Mouse (Mus musculus) natural killer cell, adult 2 months (primary cell): ENCODE measurements around the gene Ddx39b.

ENCODE experiments used
- DNase-seq, 2 experiments: peaks; one replicate each; pipeline ENCODE4 v3.0.0; 2022; ENCODE audit warnings: low spot score in 2 of 2

The Ddx39b gene

GRCm38 (mm10) chr17:35243086-35243485 is 1.5 kb downstream of the Ddx39b start:
- no peak for DNase-seq

DNA sequence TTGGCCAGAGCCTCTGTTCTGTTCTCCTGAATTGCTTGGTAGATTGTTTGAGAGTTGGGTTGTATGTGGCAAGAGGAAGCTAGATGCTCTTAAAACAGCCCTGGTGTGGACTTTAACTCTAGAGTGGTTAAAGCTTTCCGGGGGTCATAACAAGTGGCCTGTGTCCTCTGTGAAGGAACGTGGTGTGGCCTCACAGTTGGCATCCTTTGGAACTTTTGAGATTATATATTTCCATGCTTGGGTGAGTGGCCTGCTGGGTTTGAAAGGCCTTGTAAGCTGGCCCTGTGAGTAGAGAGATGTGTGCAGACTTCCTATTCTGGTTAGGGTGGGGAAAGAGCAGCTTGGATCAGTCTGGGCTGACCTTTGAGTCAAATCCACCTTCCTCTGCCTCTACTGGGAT is 3.5 kb downstream of the Ddx39b start:
- DNase-seq, result no peak

DNA sequence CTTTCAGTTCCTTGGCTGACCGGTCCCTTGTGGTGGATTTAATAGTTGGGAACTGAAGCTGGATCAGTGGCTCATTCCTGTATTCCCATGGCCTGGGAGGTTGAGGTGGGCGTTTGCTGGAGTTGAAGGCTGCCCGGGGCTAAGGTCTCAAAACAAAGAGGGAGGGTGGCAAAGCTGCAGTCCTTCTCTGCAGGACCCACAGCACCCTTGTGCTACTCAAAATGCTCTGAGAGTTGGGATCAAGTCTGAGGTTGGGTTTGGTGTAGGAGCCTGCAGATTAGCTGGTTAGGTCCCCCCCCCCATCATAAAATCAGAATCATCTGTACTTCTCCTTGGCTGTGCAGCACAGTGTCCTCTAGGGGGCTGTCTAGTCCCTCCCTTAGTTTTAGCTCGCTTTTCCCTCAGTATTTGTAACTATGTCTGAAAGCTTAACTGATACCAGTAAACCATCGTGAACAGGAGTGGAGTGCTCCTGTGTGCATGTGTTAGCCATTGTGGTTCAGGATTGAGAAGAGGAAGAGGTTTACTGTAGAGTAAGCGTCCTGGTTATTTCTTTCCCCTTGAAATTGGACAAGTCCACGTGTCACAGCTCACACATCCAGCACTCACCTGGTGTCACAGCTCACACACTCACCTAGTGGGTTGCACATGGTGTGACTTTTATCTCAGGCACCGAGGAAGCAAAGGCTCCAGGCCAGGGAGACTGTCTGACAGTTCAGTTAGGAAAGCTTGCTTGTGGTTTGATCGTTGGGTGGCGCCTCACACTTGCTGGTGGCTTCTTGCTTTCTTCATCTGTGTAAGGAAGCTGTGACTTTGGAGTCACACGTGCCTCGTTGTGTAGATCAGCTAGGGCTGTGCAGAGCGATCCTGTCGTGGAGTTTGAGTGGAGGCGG is 4.4 kb downstream of the Ddx39b start:
- peak; percentile 70 to 78 for DNase-seq

DNA sequence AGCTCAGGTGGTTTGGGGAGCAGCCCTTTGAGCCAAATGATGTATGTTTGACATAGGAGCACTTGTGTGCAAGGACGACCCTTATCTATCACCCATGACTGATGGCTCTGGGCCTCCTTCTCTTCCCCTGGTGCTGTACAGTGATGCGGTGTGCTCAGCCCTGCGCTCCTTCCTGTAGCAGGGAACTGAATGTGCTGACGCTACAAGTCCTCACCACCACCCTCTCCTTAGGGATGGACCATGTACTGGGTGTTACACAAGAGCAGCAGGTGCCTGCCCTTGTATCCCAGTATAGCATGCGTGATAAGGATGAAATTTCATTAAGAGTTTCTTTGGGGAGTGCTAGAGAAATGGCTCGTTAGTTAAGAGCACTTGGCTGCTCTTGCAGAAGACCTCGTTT is 5.6 kb downstream of the Ddx39b start:
- DNase-seq, result no peak

DNA sequence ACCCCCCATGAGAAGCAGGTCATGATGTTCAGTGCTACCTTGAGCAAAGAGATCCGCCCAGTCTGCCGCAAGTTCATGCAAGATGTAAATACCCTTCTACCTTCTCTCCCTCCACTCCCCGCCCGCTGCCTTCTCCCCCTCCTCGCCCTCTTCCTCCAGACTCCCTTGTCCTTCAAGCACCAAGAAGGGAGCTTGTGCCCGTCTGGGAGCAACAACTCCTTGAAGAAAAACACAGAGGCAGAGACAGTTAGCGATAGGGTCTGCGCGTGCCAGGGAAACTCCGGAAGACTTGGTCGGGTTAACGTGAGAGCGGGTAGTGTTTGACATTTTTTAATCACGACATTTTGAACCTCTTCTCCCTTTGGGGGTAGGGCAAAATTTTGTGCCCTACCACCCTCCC is 7.4 kb downstream of the Ddx39b start:
- no peak for DNase-seq

DNA sequence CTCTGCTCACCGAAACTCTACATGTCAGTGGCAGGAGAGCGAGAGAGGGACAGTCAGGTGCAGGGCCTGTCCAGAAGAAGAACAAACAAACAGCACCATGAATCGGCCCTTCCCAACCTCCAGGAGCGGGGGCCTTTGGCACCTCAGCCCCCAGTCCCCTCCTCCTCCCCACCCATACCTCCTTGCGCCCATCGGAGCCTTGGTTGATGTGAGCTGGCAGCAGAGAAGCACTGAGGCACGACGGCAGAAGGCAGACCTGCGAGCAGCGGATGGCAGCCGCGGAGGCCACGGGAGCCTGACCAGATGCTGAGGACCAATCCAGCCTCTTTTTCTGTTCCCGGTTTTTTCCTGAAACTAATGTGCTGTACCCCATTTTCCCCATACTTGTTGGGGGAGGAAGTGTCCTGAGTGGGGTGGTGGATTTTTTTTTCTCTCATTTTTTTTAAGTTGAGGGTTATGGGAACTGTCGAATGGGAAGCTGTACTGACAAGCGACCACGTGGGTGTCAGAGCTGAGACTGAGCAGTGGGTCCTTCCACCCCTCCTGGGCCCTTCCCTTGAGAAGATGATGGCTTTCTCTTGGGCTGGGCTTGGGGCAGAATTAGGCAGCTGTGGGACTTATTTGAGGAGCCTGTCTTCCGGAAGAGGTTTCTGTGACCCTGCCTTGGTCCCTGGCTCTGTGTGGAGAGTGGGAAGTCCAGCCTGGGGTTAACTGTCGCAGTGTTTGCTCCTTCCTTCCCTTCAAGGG is 8.1 kb downstream of the Ddx39b start:
- no peak for DNase-seq

DNA sequence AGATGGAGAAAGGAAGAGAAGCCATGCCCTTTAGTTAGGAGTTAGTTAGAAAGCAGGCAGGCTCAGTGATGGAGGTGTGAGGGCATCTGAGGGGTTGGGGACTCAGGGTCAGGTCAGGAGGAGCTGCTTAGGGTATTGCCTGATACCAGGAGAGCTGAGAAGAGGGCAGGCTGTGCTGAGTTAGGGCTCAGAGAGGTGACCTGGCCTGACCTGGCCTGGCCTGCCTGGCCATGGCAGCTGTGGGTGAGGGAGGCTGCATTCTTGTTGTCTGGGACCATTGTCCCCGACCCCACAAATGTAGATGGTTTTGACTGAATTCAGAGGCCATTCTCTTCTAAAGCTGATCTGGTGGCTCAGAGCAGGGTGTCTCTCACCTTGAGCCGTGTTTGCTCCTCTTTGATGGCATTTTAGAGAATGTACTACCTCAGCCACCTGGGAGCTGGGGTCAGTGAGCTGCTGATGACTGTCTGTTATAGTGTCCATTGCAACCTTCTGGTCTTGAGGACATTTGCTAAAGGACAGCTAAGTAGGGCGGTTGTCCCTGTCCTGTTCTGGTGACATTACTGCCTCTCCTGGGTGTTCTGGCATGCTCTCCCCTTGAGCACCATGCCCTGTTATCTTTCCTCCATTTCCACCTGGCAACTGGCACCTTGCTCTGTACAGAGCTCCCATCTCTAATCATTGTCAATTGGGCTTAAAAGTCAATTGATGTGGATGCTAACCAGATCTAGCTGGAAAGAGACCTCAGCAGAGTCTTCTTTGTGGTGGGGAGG is 9.0 kb downstream of the Ddx39b start:
- DNase-seq, result no peak

DNA sequence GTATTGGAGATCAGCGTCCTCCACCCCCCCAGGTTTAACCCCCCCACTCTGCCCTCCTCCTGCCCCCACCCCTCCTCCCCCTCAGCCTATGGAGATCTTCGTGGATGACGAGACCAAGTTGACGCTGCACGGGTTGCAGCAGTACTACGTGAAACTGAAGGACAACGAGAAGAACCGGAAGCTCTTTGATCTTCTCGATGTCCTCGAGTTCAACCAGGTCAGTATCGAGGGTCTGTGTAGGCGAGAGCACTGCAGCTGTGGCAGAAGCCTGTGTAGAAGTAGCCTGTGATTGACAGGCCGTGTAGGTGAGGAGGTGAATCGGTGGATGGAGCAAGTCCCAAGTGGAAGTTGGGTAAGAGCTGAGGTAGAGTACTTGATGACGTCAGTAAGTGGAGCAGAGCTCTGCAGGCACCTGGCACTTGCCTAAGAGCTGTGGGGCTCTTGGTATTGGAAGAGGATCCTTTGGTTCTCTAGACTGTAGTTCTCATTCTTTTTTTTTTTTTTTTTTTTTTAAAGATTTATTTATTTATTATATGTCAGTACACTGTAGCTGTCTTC is 9.7 kb downstream of the Ddx39b start:
- DNase-seq, result no peak

DNA sequence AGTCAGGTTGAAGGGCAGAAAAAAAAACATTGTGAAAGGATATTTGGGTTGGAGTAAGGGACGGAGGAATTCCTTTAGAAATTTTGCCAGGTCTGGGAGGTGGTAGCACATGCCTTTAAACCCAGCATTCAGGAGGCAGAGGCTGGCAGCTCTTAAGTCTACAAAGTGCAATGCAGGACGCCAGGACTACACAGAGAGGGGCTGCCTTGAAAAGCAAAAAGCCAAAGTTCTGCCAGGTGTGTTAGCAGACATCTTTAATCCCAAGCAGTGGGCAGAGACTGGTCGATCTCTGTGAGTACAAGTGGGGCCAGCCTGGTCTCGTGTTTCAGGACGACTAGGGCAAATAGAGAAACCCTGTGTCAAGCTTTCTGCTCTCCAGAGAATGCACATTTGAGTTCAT is 10.4 kb downstream of the Ddx39b start:
- DNase-seq, result no peak

GRCm38 (mm10) chr17:35252619-35253292 is 11.2 kb downstream of the Ddx39b start:
- DNase-seq, result no peak

DNA sequence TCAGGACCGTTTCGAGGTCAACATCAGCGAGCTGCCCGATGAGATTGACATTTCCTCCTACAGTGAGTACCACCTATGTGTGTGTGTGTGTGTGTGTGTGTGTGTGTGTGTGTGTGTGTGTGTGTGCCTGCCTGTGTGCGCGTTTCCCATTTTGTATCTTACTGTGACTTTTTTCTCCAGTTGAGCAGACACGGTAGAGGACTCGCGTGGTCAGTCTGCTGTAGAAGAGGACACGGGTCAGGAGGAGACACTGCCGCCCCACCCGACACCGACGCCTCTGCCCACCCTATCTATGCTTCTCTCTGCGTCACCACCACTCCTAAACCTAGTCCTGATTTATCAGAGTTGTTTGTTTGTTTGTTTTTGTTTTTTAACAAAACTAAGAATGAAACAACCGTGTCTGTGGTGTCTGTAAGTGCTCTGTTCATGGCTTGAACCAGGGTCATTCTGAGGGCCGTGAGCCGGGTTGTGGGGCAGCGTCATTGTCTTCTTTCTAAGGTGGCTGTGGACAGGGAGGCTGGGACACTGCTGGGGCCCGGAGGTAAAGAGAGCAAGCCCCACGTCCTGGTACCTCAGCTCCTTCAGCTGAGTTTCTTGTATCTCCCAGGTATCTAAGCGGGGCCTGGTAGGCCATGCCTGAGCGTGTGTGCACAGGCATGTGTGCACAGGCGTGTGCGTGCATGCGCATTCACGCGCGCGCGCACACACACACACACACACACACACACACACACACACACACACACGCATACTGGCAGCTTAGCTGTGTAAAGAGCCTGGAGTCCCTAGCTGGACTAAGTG is 11.9 kb downstream of the Ddx39b start:
- DNase-seq, result no peak

DNA sequence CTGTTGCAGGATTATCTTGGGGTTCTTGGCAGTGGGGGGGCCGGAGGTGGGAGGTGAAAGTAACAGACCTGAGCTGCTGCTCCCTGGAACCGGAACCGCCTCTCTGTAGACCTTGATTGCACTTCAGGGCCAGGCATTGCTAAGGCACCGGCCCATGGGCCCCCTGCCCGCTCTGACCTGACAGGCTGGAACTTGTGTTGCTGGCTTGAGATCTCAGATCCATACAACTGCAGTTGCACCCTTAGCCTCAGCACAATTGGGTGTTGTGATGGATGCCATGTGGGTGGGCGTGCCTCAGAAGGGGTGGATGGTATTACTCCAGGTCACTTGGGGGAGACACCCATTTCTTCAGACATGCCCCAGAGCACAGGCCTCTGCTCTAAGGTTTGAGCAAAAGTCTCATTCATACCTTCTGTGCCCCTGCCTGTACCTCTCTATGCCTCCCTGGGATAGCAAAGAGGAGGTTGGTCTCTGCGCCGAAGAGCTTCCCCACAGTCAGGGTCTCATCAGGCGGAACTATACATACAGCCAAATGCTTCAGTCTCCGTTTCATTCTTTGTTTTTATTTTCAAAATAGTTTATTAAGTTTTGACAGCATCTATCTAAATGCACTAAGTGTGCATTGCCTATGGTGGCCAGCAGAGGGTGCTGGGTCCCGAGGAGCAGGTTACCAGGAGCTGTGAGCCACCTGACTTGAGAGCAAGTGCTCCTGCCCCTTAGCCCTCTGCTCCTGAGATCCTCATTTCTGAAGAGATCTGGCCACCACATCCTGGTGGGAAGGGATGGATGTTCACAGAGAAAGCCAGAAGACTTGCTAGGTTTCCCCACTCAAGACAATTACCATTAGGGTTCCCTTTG is 12.9 kb downstream of the Ddx39b start:
- DNase-seq, result peak; percentile 67 to 78

DNA sequence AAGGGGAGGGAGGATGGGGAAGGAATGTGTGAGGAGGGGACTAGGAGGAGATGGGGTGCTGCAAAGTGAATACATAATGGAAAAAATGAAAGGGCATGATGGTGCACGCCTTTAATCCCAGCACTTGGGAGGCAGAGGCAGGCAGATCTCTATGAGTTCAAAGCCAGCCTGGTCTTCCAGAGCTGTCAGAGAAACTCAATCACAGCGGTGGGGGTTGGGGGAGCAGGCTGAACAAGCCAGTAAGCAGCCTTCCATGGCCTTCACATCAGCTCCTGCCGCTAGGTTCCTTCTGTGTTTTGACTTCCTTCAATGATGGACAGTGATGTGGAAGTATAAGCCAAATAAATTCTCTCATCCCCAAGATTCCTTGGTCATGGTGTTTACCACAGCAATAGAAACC is 13.8 kb downstream of the Ddx39b start:
- DNase-seq, result no peak

DNA sequence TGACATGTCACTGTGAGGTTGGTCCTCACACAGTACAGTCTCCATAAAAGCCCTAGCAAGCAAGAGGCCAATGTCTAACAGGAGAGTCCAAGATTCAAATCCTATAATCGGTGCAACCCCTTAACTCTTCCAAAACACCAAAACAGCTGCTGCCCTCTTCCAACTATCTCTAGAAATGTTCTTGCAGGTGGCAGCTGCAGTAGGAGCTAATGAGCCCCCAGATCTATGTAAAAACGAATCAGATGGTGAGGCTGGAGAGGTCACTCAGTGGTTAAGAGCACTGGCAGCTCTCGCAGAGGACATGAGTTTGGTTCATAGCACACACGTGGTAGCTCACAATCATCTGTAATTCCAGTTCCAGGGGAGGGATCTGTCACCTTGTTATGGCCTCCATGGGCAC is 14.2 kb downstream of the Ddx39b start:
- no peak for DNase-seq

- DNase-seq, result no peak
Measured at GRCm38 (mm10) chr17:35257378-35257777, 15.8 kb downstream of the Ddx39b start.

- DNase-seq, result peak; percentile 96 to 97
Measured at GRCm38 (mm10) chr17:35257824-35258491, 16.4 kb downstream of the Ddx39b start.

DNA sequence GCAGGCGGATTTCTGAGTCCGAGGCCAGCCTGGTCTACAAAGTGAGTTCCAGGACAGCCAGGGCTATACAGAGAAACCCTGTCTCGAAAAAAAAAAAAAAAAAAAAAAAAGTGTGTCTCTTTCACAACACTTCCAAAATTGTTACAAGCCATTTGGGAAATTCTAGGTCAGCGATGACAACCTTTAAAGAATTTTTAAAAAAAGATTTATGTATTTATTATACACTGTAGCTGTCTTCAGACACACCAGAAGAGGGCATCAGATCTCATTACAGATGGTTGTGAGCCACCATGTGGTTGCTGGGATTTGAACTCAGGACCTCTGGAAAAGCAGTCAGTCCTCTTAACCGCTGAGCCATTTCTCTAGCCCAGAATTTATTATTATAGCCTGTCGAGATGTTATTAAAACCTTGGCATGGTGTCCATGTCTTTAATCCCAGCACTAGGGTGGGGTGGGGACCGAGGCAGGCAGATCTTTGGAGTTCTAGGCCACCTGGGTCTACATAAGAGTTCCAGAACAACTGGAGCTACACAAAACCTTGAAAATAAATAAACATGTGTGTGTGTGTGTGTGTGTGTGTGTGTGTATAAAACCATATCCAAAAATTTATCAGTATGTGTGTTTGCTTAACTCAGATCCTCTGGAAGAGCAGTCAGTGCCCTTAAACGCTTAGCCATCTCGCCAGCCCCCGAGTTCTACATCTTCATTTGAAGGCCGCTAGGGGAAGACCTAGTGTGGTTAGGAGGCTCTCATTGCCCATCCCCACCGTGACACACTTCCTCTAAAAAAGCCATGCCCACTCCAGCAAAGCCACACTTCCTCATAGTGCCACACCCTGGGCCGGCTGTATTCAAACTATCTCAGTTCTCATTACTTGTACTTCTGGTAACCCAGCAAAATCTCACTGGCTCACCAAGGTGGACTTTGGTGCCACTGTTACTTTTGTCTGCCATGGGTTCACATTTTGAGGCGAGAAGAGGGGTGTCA is 17.2 kb downstream of the Ddx39b start:
- peak; percentile 95 for DNase-seq

GRCm38 (mm10) chr17:35259621-35260020 is 18.1 kb downstream of the Ddx39b start:
- DNase-seq, result no peak
